Mouse (Mus musculus) duodenum, adult 2 months (tissue): ENCODE data around the gene Vmn1r53. TPM values are rescaled to one million over a fixed set of nuclear protein-coding genes. Genes with fewer than 3 reads are reported as not detected.

Experiments used
- polyA plus RNA-seq: library from polyadenylated mRNA; depleted of rRNA; stranded (reverse); fragments of >200 nt; gene quantifications from 2 replicates; pipeline ENCODE4 v1.2.3, GENCODE M21; 2012; ENCODE audit warnings: low replicate concordance; rRNA removed

Vmn1r53 gene
- polyA plus RNA-seq, result 0.30 TPM in 1 of 2 replicates, not detected in the other

GRCm38 (mm10) chr6:90224338-90224737 is at the start of gene Vmn1r53:
Vmn1r53 (minus strand) TSS chr6:90224438.

DNA sequence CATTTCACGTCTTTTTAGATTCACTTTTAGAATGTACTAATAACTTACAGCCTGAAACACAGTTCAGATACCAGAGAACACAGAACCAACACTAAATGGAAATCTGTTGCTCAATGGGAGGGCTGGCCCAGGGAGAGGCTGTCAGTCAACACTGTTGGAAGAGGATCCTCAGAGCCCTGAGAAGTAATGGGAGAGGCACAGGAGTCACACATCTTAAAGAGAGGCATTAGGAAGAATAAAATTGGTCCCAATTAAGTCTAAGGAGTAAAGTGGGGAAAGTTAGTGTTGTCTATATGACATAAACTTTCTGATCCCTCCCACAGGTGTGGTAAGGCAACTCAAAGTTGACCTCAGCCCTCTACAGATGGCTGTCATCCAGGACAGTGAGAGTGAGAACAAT is 21.8 kb upstream of the Vmn1r53 start, which contains the start of gene Vmn1r54:
Vmn1r54 (plus strand) TSS at position 301 of the 400 bp plus-strand sequence.

GRCm38 (mm10) chr6:90202493-90202892 is 21.7 kb downstream of the Vmn1r53 start, which contains the start of gene V1ra8:
V1ra8 (plus strand) TSS chr6:90202793.

DNA sequence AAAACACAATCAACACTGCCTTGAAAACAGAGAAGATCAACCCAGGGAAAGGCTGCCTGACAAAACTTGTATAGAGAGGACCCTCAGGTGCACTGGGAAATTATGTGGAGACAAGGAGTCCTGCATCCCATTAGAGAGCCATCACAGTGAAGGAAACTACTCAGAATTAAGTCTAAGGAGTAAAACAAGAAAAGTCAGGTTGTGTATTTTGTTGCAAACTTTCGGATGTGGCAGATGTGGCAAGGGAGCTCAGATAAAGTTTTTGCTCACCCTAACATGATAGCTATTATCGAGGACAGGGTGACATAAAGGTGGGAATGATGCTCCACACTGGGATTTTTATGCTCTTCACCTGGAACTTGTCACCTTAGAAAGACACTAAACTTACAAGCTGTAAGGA is 49.7 kb downstream of the Vmn1r53 start, which contains the start of gene Vmn1r52:
Vmn1r52 (plus strand) TSS at position 301 of the 400 bp plus-strand sequence.

Other genes with a start within 250 kb of the Vmn1r53 start
- not detected in 2 replicates for gene Vmn1r47, start 208.3 kb downstream of the Vmn1r53 start, polyA plus RNA-seq
- gene Vmn1r48, start 187.6 kb downstream of the Vmn1r53 start, polyA plus RNA-seq, result not detected in 2 replicates
- gene Vmn1r49, start 145.9 kb downstream of the Vmn1r53 start, polyA plus RNA-seq, result not detected in 2 replicates
- gene Vmn1r50, start 123.0 kb downstream of the Vmn1r53 start, polyA plus RNA-seq, result not detected in 2 replicates
- not detected in 2 replicates for gene Vmn1r51, start 101.8 kb downstream of the Vmn1r53 start, polyA plus RNA-seq
- not detected in 2 replicates for gene Vmn1r52, start 49.6 kb downstream of the Vmn1r53 start, polyA plus RNA-seq
- not detected in 2 replicates for gene V1ra8, start 21.6 kb downstream of the Vmn1r53 start, polyA plus RNA-seq
- gene Vmn1r54, start 21.9 kb upstream of the Vmn1r53 start, polyA plus RNA-seq, result not detected in 2 replicates
- not detected in 2 replicates for gene BC048671, start 76.8 kb upstream of the Vmn1r53 start, polyA plus RNA-seq
- 0.43 and 0.46 TPM in 2 replicates for gene Chst13, start 100.7 kb upstream of the Vmn1r53 start, polyA plus RNA-seq
- not detected in 2 replicates for gene Uroc1, start 108.8 kb upstream of the Vmn1r53 start, polyA plus RNA-seq
- 20.4 and 31.9 TPM in 2 replicates for gene Zxdc, start 145.1 kb upstream of the Vmn1r53 start, polyA plus RNA-seq
- gene Cfap100, start 204.4 kb upstream of the Vmn1r53 start, polyA plus RNA-seq, result 0.08 and 0.20 TPM in 2 replicates
- gene Klf15, start 238.1 kb upstream of the Vmn1r53 start, polyA plus RNA-seq, result 10.1 and 41.3 TPM in 2 replicates